Mouse (Mus musculus) hindbrain, embryonic 10.5 days (tissue): ENCODE measurements around the gene Hic2. TPM values are rescaled to one million over a fixed set of nuclear protein-coding genes. Genes with fewer than 3 reads are reported as not detected.
A peak's percentile ranks its signal among the peaks of the same experiment; 100 is the strongest.

Experiments used
- DNase-seq: peaks from one replicate; pipeline ENCODE4 v3.0.0-alpha.2; 2017; ENCODE audit warnings: low spot score
- H3K27ac ChIP-seq: fragments of 300-500 bp; sonication (generic); 2 replicates; pipeline ENCODE4 v1.5.1; 2016; ENCODE audit warnings: mild to moderate bottlenecking, moderate library complexity
- H3K27me3 ChIP-seq: fragments of 300-500 bp; sonication (generic); 2 replicates; pipeline ENCODE4 v1.6.1; 2016; ENCODE audit warnings: mild to moderate bottlenecking; ENCODE audit not compliant: poor library complexity, insufficient read depth, severe bottlenecking
- H3K36me3 ChIP-seq: fragments of 300-500 bp; sonication (generic); 2 replicates; pipeline ENCODE4 v1.6.1; 2016; ENCODE audit warnings: mild to moderate bottlenecking, moderate library complexity
- H3K4me1 ChIP-seq: fragments of 300-500 bp; sonication (generic); replicated peaks from 2 replicates; pipeline ENCODE4 v1.6.1; 2016; ENCODE audit warnings: mild to moderate bottlenecking
- H3K4me3 ChIP-seq: fragments of 300-500 bp; sonication (generic); 2 replicates; pipeline ENCODE4 v1.5.1; 2016; ENCODE audit warnings: mild to moderate bottlenecking, moderate library complexity
- H3K9me3 ChIP-seq: fragments of 300-500 bp; sonication (generic); 2 replicates; pipeline ENCODE4 v1.6.1; 2016; ENCODE audit warnings: mild to moderate bottlenecking, moderate library complexity
- WGBS: fragments of 180-500 bp; shearing (Covaris S2); methylation state at CpG from one replicate; pipeline ENCODE4 v1.1.7; 2016; 5-methylcytosine and 5-hydroxymethylcytosine counted together
- polyA plus RNA-seq: library from polyadenylated mRNA; unstranded; fragments of >200 nt; fragmentation: Nextera tagmentation; extraction: Ambion mirVana; gene quantifications from 2 replicates; pipeline ENCODE4 v1.2.1, GENCODE M21; 2016

Hic2 gene
- 16.1 and 18.0 TPM in 2 replicates for polyA plus RNA-seq

- WGBS: 1% methylated on average over 59 of the region's 59 CpGs
- Histone ChIP-seq H3K36me3 (peaks cover 3% of the 10 kb centered on the region; the same call in 1 of the 2 replicates), H3K27ac (peak within 1 kb of the TSS; percentile 99)
These were observed at the start of gene Hic2 for GRCm38 (mm10) chr16:17232794-17233701. Gene Hic2 (plus strand): TSS chr16:17233572.

GRCm38 (mm10) chr16:17185475-17185874, 47.9 kb upstream of the Hic2 start:
- H3K4me1 ChIP-seq: no peaks in the 10 kb centered on the region
- no peak for DNase-seq
- H3K27me3 ChIP-seq: no peaks in the 10 kb centered on the region
- peaks cover 46% of the 10 kb centered on the region for H3K36me3 ChIP-seq
- 0 out of 2 replicates have a peak, but pooled peaks cover 3% of the 10 kb centered on the region for H3K9me3 ChIP-seq
- no peak overlapping the region for H3K27ac ChIP-seq
- no peak overlapping the region for H3K4me3 ChIP-seq

More at GRCm38 (mm10) chr16:17232794-17233701, at the start of gene Hic2:
- peak; percentile 99 for DNase-seq
- Histone ChIP-seq H3K4me3 (peak within 1 kb of the TSS; percentile 74), H3K27me3 (peaks cover 4% of the 10 kb centered on the region), H3K4me1 (peaks cover 39% of the 10 kb centered on the region), H3K9me3 (peaks cover 6% of the 10 kb centered on the region; the same call in 1 of the 2 replicates)

- no peak for DNase-seq
- Histone ChIP-seq H3K27me3 (no peaks in the 10 kb centered on the region), H3K36me3 (peaks cover 69% of the 10 kb centered on the region), H3K27ac (no peak overlapping the region), H3K4me3 (no peak overlapping the region), H3K9me3 (no peaks in the 10 kb centered on the region), H3K4me1 (no peaks in the 10 kb centered on the region)
- 98% methylated on average over 4 of the region's 4 CpGs for WGBS
These were observed 39.5 kb upstream of the Hic2 start for GRCm38 (mm10) chr16:17193823-17194222.

- Histone ChIP-seq H3K27me3 (no peaks in the 10 kb centered on the region), H3K4me1 (peaks cover 16% of the 10 kb centered on the region), H3K4me3 (peak overlapping the region; percentile 100), H3K36me3 (peaks cover 23% of the 10 kb centered on the region), H3K9me3 (no peaks in the 10 kb centered on the region), H3K27ac (peak overlapping the region; percentile 99)
- DNase-seq: no peak
- WGBS: 9% methylated on average over 24 of the region's 24 CpGs
These were observed 33.0 kb upstream of the Hic2 start for GRCm38 (mm10) chr16:17200121-17200952.

GRCm38 (mm10) chr16:17200953-17201707, 32.2 kb upstream of the Hic2 start:
- Histone ChIP-seq H3K9me3 (no peaks in the 10 kb centered on the region), H3K27ac (peak overlapping the region; percentile 99), H3K4me3 (peak overlapping the region; percentile 100)

GRCm38 (mm10) chr16:17201977-17202376, 31.4 kb upstream of the Hic2 start:
- Histone ChIP-seq H3K4me1 (peaks cover 16% of the 10 kb centered on the region), H3K9me3 (no peaks in the 10 kb centered on the region), H3K4me3 (no peak overlapping the region; the same call in 1 of the 2 replicates), H3K27me3 (peaks cover 10% of the 10 kb centered on the region), H3K27ac (no peak overlapping the region), H3K36me3 (peaks cover 12% of the 10 kb centered on the region)
- no peak for DNase-seq
- 72% methylated on average over 2 of the region's 2 CpGs for WGBS

More at GRCm38 (mm10) chr16:17200953-17201707, 32.2 kb upstream of the Hic2 start:
- Histone ChIP-seq H3K36me3 (peaks cover 15% of the 10 kb centered on the region), H3K27me3 (peaks cover 2% of the 10 kb centered on the region), H3K4me1 (peaks cover 16% of the 10 kb centered on the region)
- under 1% methylated on average over 72 of the region's 72 CpGs for WGBS
- DNase-seq: peak; percentile 86

GRCm38 (mm10) chr16:17202549-17202948, 30.8 kb upstream of the Hic2 start, which contains the start of gene Ube2l3:
Gene Ube2l3 (minus strand): TSS chr16:17202649.
- H3K4me1 ChIP-seq: peaks cover 16% of the 10 kb centered on the region
- no peak for DNase-seq
- peak within 1 kb of the TSS; percentile 99 for H3K27ac ChIP-seq
- H3K36me3 ChIP-seq: peaks cover 11% of the 10 kb centered on the region; the same call in 1 of the 2 replicates
- H3K27me3 ChIP-seq: peaks cover 14% of the 10 kb centered on the region
- WGBS: 88% methylated on average over 1 of the region's 1 CpGs
- peak within 1 kb of the TSS; percentile 100 for H3K4me3 ChIP-seq
- H3K9me3 ChIP-seq: no peaks in the 10 kb centered on the region

GRCm38 (mm10) chr16:17204990-17205389, 28.4 kb upstream of the Hic2 start:
- H3K36me3 ChIP-seq: no peaks in the 10 kb centered on the region
- 3% methylated on average over 6 of the region's 6 CpGs for WGBS
- DNase-seq: peak; percentile 38
- peaks cover 25% of the 10 kb centered on the region for H3K27me3 ChIP-seq
- peaks cover 26% of the 10 kb centered on the region for H3K4me1 ChIP-seq
- no peak overlapping the region for H3K27ac ChIP-seq
- H3K4me3 ChIP-seq: no peak overlapping the region
- no peaks in the 10 kb centered on the region for H3K9me3 ChIP-seq

- Histone ChIP-seq H3K27ac (peak within 1 kb of the TSS; percentile 93), H3K27me3 (peaks cover 45% of the 10 kb centered on the region)
- WGBS: under 1% methylated on average over 85 of the region's 85 CpGs
These were observed 24.7 kb upstream of the Hic2 start, which contains the start of gene Rimbp3 for GRCm38 (mm10) chr16:17208389-17209361. Gene Rimbp3 (plus strand): TSS chr16:17208603.

GRCm38 (mm10) chr16:17209404-17209960, 23.9 kb upstream of the Hic2 start:
- Histone ChIP-seq H3K27me3 (peaks cover 45% of the 10 kb centered on the region), H3K9me3 (no peaks in the 10 kb centered on the region), H3K4me1 (peaks cover 29% of the 10 kb centered on the region), H3K4me3 (peak overlapping the region; percentile 67), H3K36me3 (0 out of 2 replicates have a peak, but pooled peaks cover 12% of the 10 kb centered on the region), H3K27ac (peak overlapping the region; percentile 93)
- WGBS: 2% methylated on average over 37 of the region's 37 CpGs
- no peak for DNase-seq

More at GRCm38 (mm10) chr16:17208389-17209361, 24.7 kb upstream of the Hic2 start, which contains the start of gene Rimbp3:
- Histone ChIP-seq H3K4me3 (peak within 1 kb of the TSS; percentile 67), H3K4me1 (peaks cover 29% of the 10 kb centered on the region), H3K9me3 (no peaks in the 10 kb centered on the region), H3K36me3 (0 out of 2 replicates have a peak, but pooled peaks cover 12% of the 10 kb centered on the region)
- DNase-seq: peak; percentile 92
